ENCODE assay signal across 8 mouse cellular contexts in genomic region chr5:77266886-77267401, GRCm38 (mm10). TPM values are rescaled to one million over a fixed set of nuclear protein-coding genes. Genes with fewer than 3 reads are reported as not detected.
DNase-seq lines count a peak whose midpoint lies in the region; ATAC-seq and TF ChIP-seq lines count a peak whose summit lies in the region.

No protein-coding gene starts in this region.

- H3K36me3 ChIP-seq in heart, adult 2 months (ENCODE audit: control insufficient read depth, insufficient read depth, low read length), result no peaks in the 10 kb centered on the region
- peaks cover 34% of the 10 kb centered on the region for H3K36me3 ChIP-seq in liver, embryonic 13.5 days

- TF ChIP-seq CTCF in heart, adult 2 months (IDR thresholded peaks at IDR 0.05), result no peak
- no peak for TF ChIP-seq CTCF in olfactory bulb, adult 2 months (IDR thresholded peaks at IDR 0.05; ENCODE audit: insufficient read depth, low read depth, low read length)

- peak overlapping the region; percentile 91 for H3K4me2 ChIP-seq in liver, embryonic 13.5 days

- peak overlapping the region; percentile 91 for H3K4me3 ChIP-seq in heart, adult 2 months
- H3K4me3 ChIP-seq in liver, embryonic 13.5 days (replicated peaks), result peak overlapping the region; percentile 94
- H3K4me3 ChIP-seq in olfactory bulb, adult 2 months (ENCODE audit: insufficient read depth, low read depth, low read length), result peak overlapping the region; percentile 70

- peak overlapping the region; percentile 79 for H3K9ac ChIP-seq in heart, adult 2 months (ENCODE audit: low read depth, low read length)
- H3K9ac ChIP-seq in liver, embryonic 13.5 days, result peak overlapping the region; percentile 92

- no peak for TF ChIP-seq EP300 in heart, adult 2 months (IDR thresholded peaks at IDR 0.05; ENCODE audit: insufficient read depth, low read depth, low read length)

- peak; percentile 32 for ATAC-seq in granulocyte monocyte progenitor cell, adult 5-6 weeks (replicated peaks; ENCODE audit: poor library complexity, severe bottlenecking)
- no peak for ATAC-seq in liver, embryonic 13.5 days (ENCODE audit: low read depth)
- no peak for ATAC-seq in activated CD4-positive, CD25-positive, alpha-beta regulatory T cell, adult 4 months

- peaks cover 3% of the 10 kb centered on the region for H3K4me1 ChIP-seq in heart, adult 2 months (ENCODE audit: control insufficient read depth, insufficient read depth, low read length)
- H3K4me1 ChIP-seq in liver, embryonic 13.5 days (replicated peaks), result peaks cover 30% of the 10 kb centered on the region
- H3K4me1 ChIP-seq in olfactory bulb, adult 2 months (ENCODE audit: control insufficient read depth, insufficient read depth, low read length), result 0 out of 2 replicates have a peak, but pooled peaks cover 2% of the 10 kb centered on the region

- no peak for DNase-seq in heart, adult 2 months
- no peak for DNase-seq in heart, postnatal 25 days (ENCODE audit: low spot score)
- peak; percentile 55 for DNase-seq in Muller cell, postnatal 12 days (ENCODE audit: inconsistent ontology term)
- no peak for DNase-seq in liver, embryonic 13.5 days
- no peak for DNase-seq in right cerebral cortex, postnatal 36 days (ENCODE audit: low spot score in 2 of 2)

- no peak for TF ChIP-seq POLR2A in heart, adult 2 months (IDR thresholded peaks at IDR 0.05; ENCODE audit: insufficient read depth, low read depth, low read length)
- no peak for TF ChIP-seq POLR2A in olfactory bulb, adult 2 months (IDR thresholded peaks at IDR 0.05; ENCODE audit: insufficient read depth, low read depth, low read length)

- 4% methylated on average over 11 of the region's 11 CpGs for WGBS in heart, adult 2 months
- 1% methylated on average over 11 of the region's 11 CpGs for WGBS in liver, embryonic 13.5 days (ENCODE audit: insufficient replicate concordance)
- WGBS in olfactory bulb, adult 2 months, result 18% methylated on average over 11 of the region's 11 CpGs

- peaks cover 6% of the 10 kb centered on the region for H3K79me2 ChIP-seq in heart, adult 2 months (replicated peaks; ENCODE audit: control insufficient read depth, insufficient read depth, low read length)

- intact Hi-C loops in heart, adult 2 months (cut with DNase I), result no loop called here
- intact Hi-C loops in heart, postnatal 25 days (cut with DNase I), result loop anchor here (2.0 to 5.0 kb wide), 2 partner anchors 44 to 195 kb away; partner anchors contain the start of genes Noa1 and Polr2b

- no peaks in the 10 kb centered on the region for H3K9me3 ChIP-seq in liver, embryonic 13.5 days (replicated peaks)

- no peaks in the 10 kb centered on the region for H3K27me3 ChIP-seq in heart, adult 2 months (ENCODE audit: control insufficient read depth, insufficient read depth, low read length)
- no peaks in the 10 kb centered on the region for H3K27me3 ChIP-seq in liver, embryonic 13.5 days

- peak overlapping the region; percentile 83 for H3K27ac ChIP-seq in heart, adult 2 months
- peak overlapping the region; percentile 84 for H3K27ac ChIP-seq in liver, embryonic 13.5 days
- H3K27ac ChIP-seq in olfactory bulb, adult 2 months (ENCODE audit: insufficient read depth, low read depth, low read length), result no peak overlapping the region

RNA-seq across cellular contexts. Expression of gene Rest, which starts 1.7 kb away (rescaled TPM):
- total RNA-seq in heart, adult 2 months (2021), result 10 to 100 TPM; 12.8 to 13.2 TPM
- polyA plus RNA-seq in heart, adult 2 months (2012; rRNA removed), result 3.7 and 6.8 TPM in 2 replicates
- total RNA-seq in heart, postnatal 25 days (2021), result 10 to 100 TPM; 14.5 to 15.5 TPM
- total RNA-seq in granulocyte monocyte progenitor cell, adult 5-6 weeks (2014; fragmentation: Nextera tagmentation), result 21.4 and 29.5 TPM in 2 replicates
- 46.3 and 49.3 TPM in 2 replicates for total RNA-seq in granulocyte monocyte progenitor cell, adult 5-6 weeks (2017)
- 8.0 and 9.0 TPM in 2 replicates for polyA plus RNA-seq in liver, embryonic 13.5 days (2015; fragmentation: Nextera tagmentation; extraction: Ambion mirVana)
- polyA plus RNA-seq in olfactory bulb, adult 2 months (2012; ENCODE audit: insufficient read depth, insufficient read length, low replicate concordance, missing spikeins), result not detected in 2 replicates
- polyA plus RNA-seq in activated CD4-positive, CD25-positive, alpha-beta regulatory T cell, adult 4 months (2017; shearing (Covaris generic)), result 10 to 100 TPM; 16.3 to 17.6 TPM

RNA-seq across cellular contexts. Expression of gene Noa1, which starts 42.9 kb away (rescaled TPM):
- total RNA-seq in heart, adult 2 months (2021), result 10 to 100 TPM; 19.7 to 21.3 TPM
- 12.2 and 13.5 TPM in 2 replicates for polyA plus RNA-seq in heart, adult 2 months (2012; rRNA removed)
- total RNA-seq in heart, postnatal 25 days (2021), result 10 to 100 TPM; 19.0 to 21.6 TPM
- 46.2 and 54.2 TPM in 2 replicates for total RNA-seq in granulocyte monocyte progenitor cell, adult 5-6 weeks (2014; fragmentation: Nextera tagmentation)
- total RNA-seq in granulocyte monocyte progenitor cell, adult 5-6 weeks (2017), result 8.8 and 16.5 TPM in 2 replicates
- 30.1 and 33.6 TPM in 2 replicates for polyA plus RNA-seq in liver, embryonic 13.5 days (2015; fragmentation: Nextera tagmentation; extraction: Ambion mirVana)
- not detected in 2 replicates for polyA plus RNA-seq in olfactory bulb, adult 2 months (2012; ENCODE audit: insufficient read depth, insufficient read length, low replicate concordance, missing spikeins)
- 1 to 10 TPM; 5.0 to 8.3 TPM for polyA plus RNA-seq in activated CD4-positive, CD25-positive, alpha-beta regulatory T cell, adult 4 months (2017; shearing (Covaris generic))

RNA-seq across cellular contexts. Expression of gene Polr2b, which starts 43.0 kb away (rescaled TPM):
- 10 to 100 TPM; 34.1 to 34.5 TPM for total RNA-seq in heart, adult 2 months (2021)
- 25.4 and 26.8 TPM in 2 replicates for polyA plus RNA-seq in heart, adult 2 months (2012; rRNA removed)
- 10 to 100 TPM; 32.2 to 34.5 TPM for total RNA-seq in heart, postnatal 25 days (2021)
- 61.4 and 71.7 TPM in 2 replicates for total RNA-seq in granulocyte monocyte progenitor cell, adult 5-6 weeks (2014; fragmentation: Nextera tagmentation)
- 136 and 140 TPM in 2 replicates for total RNA-seq in granulocyte monocyte progenitor cell, adult 5-6 weeks (2017)
- 35.3 and 43.0 TPM in 2 replicates for polyA plus RNA-seq in liver, embryonic 13.5 days (2015; fragmentation: Nextera tagmentation; extraction: Ambion mirVana)
- polyA plus RNA-seq in olfactory bulb, adult 2 months (2012; ENCODE audit: insufficient read depth, insufficient read length, low replicate concordance, missing spikeins), result not detected in 2 replicates
- 10 to 100 TPM; 45.0 to 49.2 TPM for polyA plus RNA-seq in activated CD4-positive, CD25-positive, alpha-beta regulatory T cell, adult 4 months (2017; shearing (Covaris generic))

RNA-seq across cellular contexts. Expression of gene Spink2, which starts 55.7 kb away (rescaled TPM):
- total RNA-seq in heart, adult 2 months (2021), result not detected
- 1.3 and 2.2 TPM in 2 replicates for polyA plus RNA-seq in heart, adult 2 months (2012; rRNA removed)
- total RNA-seq in heart, postnatal 25 days (2021), result under 1 TPM in 1 of 2 experiments, not detected in 1; 0.45 TPM
- total RNA-seq in granulocyte monocyte progenitor cell, adult 5-6 weeks (2014; fragmentation: Nextera tagmentation), result not detected in 2 replicates
- total RNA-seq in granulocyte monocyte progenitor cell, adult 5-6 weeks (2017), result not detected in 2 replicates
- 0.17 TPM in 1 of 2 replicates, not detected in the other for polyA plus RNA-seq in liver, embryonic 13.5 days (2015; fragmentation: Nextera tagmentation; extraction: Ambion mirVana)
- not detected in 2 replicates for polyA plus RNA-seq in olfactory bulb, adult 2 months (2012; ENCODE audit: insufficient read depth, insufficient read length, low replicate concordance, missing spikeins)
- under 1 TPM in 1 of 2 experiments, not detected in 1; 0.73 TPM for polyA plus RNA-seq in activated CD4-positive, CD25-positive, alpha-beta regulatory T cell, adult 4 months (2017; shearing (Covaris generic))
